Mouse (Mus musculus) bone marrow macrophage, adult 2 months (primary cell): ENCODE results near the gene Col6a5. TPM values are rescaled to one million over a fixed set of nuclear protein-coding genes. Genes with fewer than 3 reads are reported as not detected.
"Not testable (repeated sequence)": the region's sequence is repeated elsewhere in the genome, so short reads cannot be mapped to it uniquely, and the experiment has no call there.

Experiments
- H3K27ac ChIP-seq: 2 replicates; pipeline ENCODE4 v1.5.1; 2012; ENCODE audit warnings: low read depth, low read length; ENCODE audit not compliant: insufficient read depth
- H3K4me1 ChIP-seq: 2 replicates; pipeline ENCODE4 v1.6.1; 2012; ENCODE audit warnings: low read length; ENCODE audit not compliant: control insufficient read depth, insufficient read depth
- H3K4me3 ChIP-seq: 2 replicates; pipeline ENCODE4 v1.5.1; 2012; ENCODE audit warnings: mild to moderate bottlenecking, low read length, moderate library complexity; ENCODE audit not compliant: insufficient read depth
- CTCF ChIP-seq: IDR thresholded peaks from 2 replicates; pipeline ENCODE4 v1.5.1; 2012; ENCODE audit warnings: low read depth, mild to moderate bottlenecking, low read length, moderate library complexity
- POLR2A ChIP-seq: IDR thresholded peaks from 2 replicates; pipeline ENCODE4 v1.6.1; 2012; ENCODE audit warnings: mild to moderate bottlenecking, low read depth, low read length, borderline replicate concordance
- polyA plus RNA-seq: library from polyadenylated mRNA; stranded (reverse); fragments of >200 nt; gene quantifications from 2 replicates; pipeline ENCODE4 v1.2.4, GENCODE M21; 2012; ENCODE audit not compliant: missing spikeins, insufficient read depth, insufficient read length

Gene Col6a5
- polyA plus RNA-seq, 1 experiment = not detected

GRCm38 (mm10) chr9:105871643-105872042 lies 88.8 kb downstream of the Col6a5 start:
- TF ChIP-seq CTCF (no peak), POLR2A (no peak)
- Histone ChIP-seq H3K4me1 (no peaks in the 10 kb centered on the region), H3K27ac (no peak overlapping the region), H3K4me3 (no peak overlapping the region)

- TF ChIP-seq CTCF = no peak; the same call in 1 of the 2 replicates
- no peak for TF ChIP-seq POLR2A
- no peak overlapping the region for H3K27ac ChIP-seq
- no peaks in the 10 kb centered on the region for H3K4me1 ChIP-seq
- H3K4me3 ChIP-seq = no peak overlapping the region
Observed at GRCm38 (mm10) chr9:105857773-105858172, 102.7 kb downstream of the Col6a5 start.

- no peak for TF ChIP-seq POLR2A
- TF ChIP-seq CTCF = no peak
- H3K4me1 ChIP-seq = no peaks in the 10 kb centered on the region
- no peak overlapping the region for H3K4me3 ChIP-seq
- no peak overlapping the region for H3K27ac ChIP-seq
Observed at GRCm38 (mm10) chr9:105852778-105853065, 107.7 kb downstream of the Col6a5 start.

- Histone ChIP-seq H3K4me1 (no peaks in the 10 kb centered on the region), H3K27ac (no peak overlapping the region)
Observed at GRCm38 (mm10) chr9:105852015-105852777, 108.2 kb downstream of the Col6a5 start.

GRCm38 (mm10) chr9:105851011-105851410 lies 109.4 kb downstream of the Col6a5 start:
- Histone ChIP-seq H3K4me1 (no peaks in the 10 kb centered on the region), H3K4me3 (no peak overlapping the region), H3K27ac (no peak overlapping the region)
- no peak for TF ChIP-seq CTCF
- TF ChIP-seq POLR2A = no peak

More at GRCm38 (mm10) chr9:105852015-105852777, 108.2 kb downstream of the Col6a5 start:
- no peak for TF ChIP-seq POLR2A
- no peak overlapping the region for H3K4me3 ChIP-seq

- H3K4me1 ChIP-seq = no peaks in the 10 kb centered on the region
- TF ChIP-seq POLR2A (no peak), CTCF (no peak)
- no peak overlapping the region for H3K4me3 ChIP-seq
- no peak overlapping the region for H3K27ac ChIP-seq
Observed at GRCm38 (mm10) chr9:105848396-105848795, 112.0 kb downstream of the Col6a5 start.

- TF ChIP-seq CTCF (no peak), POLR2A (no peak)
- no peaks in the 10 kb centered on the region for H3K4me1 ChIP-seq
- H3K4me3 ChIP-seq = no peak overlapping the region
- no peak overlapping the region for H3K27ac ChIP-seq
Observed at GRCm38 (mm10) chr9:105847261-105847660, 113.2 kb downstream of the Col6a5 start.

GRCm38 (mm10) chr9:105841386-105841785 lies 119.1 kb downstream of the Col6a5 start:
- H3K4me1 ChIP-seq, H3K4me3 ChIP-seq, H3K27ac ChIP-seq: not testable (repeated sequence)

GRCm38 (mm10) chr9:105839147-105839515 lies 121.3 kb downstream of the Col6a5 start:
- no peak overlapping the region for H3K4me3 ChIP-seq
- TF ChIP-seq CTCF (no peak), POLR2A (no peak)
- no peaks in the 10 kb centered on the region for H3K4me1 ChIP-seq
- H3K27ac ChIP-seq = no peak overlapping the region

- H3K4me1 ChIP-seq = no peaks in the 10 kb centered on the region
- no peak overlapping the region for H3K27ac ChIP-seq
- H3K4me3 ChIP-seq = no peak overlapping the region
- no peak for TF ChIP-seq POLR2A
- no peak for TF ChIP-seq CTCF
Observed at GRCm38 (mm10) chr9:105838396-105839146, 121.9 kb downstream of the Col6a5 start.
